Mouse (Mus musculus) hindbrain, embryonic 13.5 days (tissue): Measurements from ENCODE around the gene Baiap2. TPM values are rescaled to one million over a fixed set of nuclear protein-coding genes. Genes with fewer than 3 reads are reported as not detected.
A peak's percentile ranks its signal among the peaks of the same experiment; 100 is the strongest.

ENCODE experiments used
- ATAC-seq: fragments of 200-750 bp; cut with Nextera tagmentation; 2 replicates; pipeline ENCODE4 v1.8.0; 2017; ENCODE audit warnings: moderate TSS enrichment; ENCODE audit not compliant: low FRiP score
- H3K27ac ChIP-seq: fragments of 300-500 bp; sonication (generic); 2 replicates; pipeline ENCODE4 v1.5.1; 2015; ENCODE audit warnings: inconsistent platforms, mild to moderate bottlenecking, moderate library complexity
- H3K27me3 ChIP-seq: fragments of 300-500 bp; sonication (generic); 2 replicates; pipeline ENCODE4 v1.6.1; 2015; ENCODE audit warnings: mild to moderate bottlenecking, inconsistent platforms
- H3K36me3 ChIP-seq: fragments of 300-500 bp; sonication (generic); 2 replicates; pipeline ENCODE4 v1.6.1; 2015; ENCODE audit warnings: mild to moderate bottlenecking, inconsistent platforms
- H3K4me1 ChIP-seq: fragments of 300-500 bp; sonication (generic); replicated peaks from 2 replicates; pipeline ENCODE4 v1.6.1; 2015; ENCODE audit warnings: inconsistent platforms
- H3K4me2 ChIP-seq: fragments of 300-500 bp; sonication (generic); 2 replicates; pipeline ENCODE4 v1.6.1; 2015; ENCODE audit warnings: inconsistent platforms, mild to moderate bottlenecking, moderate library complexity
- H3K4me3 ChIP-seq: fragments of 300-500 bp; sonication (generic); 2 replicates; pipeline ENCODE4 v1.5.1; 2015; ENCODE audit warnings: mild to moderate bottlenecking, inconsistent platforms
- H3K9ac ChIP-seq: fragments of 300-500 bp; sonication (generic); 2 replicates; pipeline ENCODE4 v1.6.1; 2015; ENCODE audit warnings: mild to moderate bottlenecking, inconsistent platforms
- H3K9me3 ChIP-seq: fragments of 300-500 bp; sonication (generic); 2 replicates; pipeline ENCODE4 v1.6.1; 2016; ENCODE audit warnings: inconsistent platforms
- WGBS: fragments of 180-500 bp; shearing (Covaris S2); methylation state at CpG from one replicate; pipeline ENCODE4 v1.1.7; 2015; 5-methylcytosine and 5-hydroxymethylcytosine counted together
- polyA plus RNA-seq: library from polyadenylated mRNA; unstranded; fragments of >200 nt; fragmentation: Nextera tagmentation; extraction: Ambion mirVana; gene quantifications from 2 replicates; pipeline ENCODE4 v1.2.1, GENCODE M21; 2015

Gene Baiap2
- polyA plus RNA-seq, 1 experiment from 2014 or later, result 10.0 TPM

DNA sequence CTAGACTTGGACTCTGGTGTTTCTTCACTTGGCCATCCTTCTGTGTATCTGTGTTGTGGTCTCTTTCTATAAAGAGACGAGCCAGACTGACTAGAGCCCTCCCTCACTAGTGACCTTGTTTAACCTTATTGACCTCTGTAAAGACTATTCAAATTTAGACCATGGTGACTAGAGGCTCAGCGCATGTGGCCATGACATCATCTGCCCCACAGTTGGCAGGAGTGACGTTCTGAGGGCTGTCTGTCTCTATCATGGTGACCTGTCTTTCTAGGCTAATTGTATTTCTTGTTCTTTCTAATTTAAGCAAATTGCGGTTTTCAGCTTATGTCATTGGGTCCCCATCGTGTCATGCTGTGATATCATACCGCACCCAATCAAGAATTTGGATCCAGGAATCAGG lies 8.8 kb downstream of the Baiap2 start:
- no peak overlapping the region for H3K4me2 ChIP-seq
- WGBS, result 90% methylated on average over 6 of the region's 6 CpGs
- no peak for ATAC-seq
- H3K36me3 ChIP-seq, result no peaks in the 10 kb centered on the region
- H3K9ac ChIP-seq, result no peak overlapping the region
- H3K4me1 ChIP-seq, result peaks cover 23% of the 10 kb centered on the region
- H3K4me3 ChIP-seq, result no peak overlapping the region
- no peak overlapping the region for H3K27ac ChIP-seq
- H3K27me3 ChIP-seq, result no peaks in the 10 kb centered on the region
- no peaks in the 10 kb centered on the region for H3K9me3 ChIP-seq

DNA sequence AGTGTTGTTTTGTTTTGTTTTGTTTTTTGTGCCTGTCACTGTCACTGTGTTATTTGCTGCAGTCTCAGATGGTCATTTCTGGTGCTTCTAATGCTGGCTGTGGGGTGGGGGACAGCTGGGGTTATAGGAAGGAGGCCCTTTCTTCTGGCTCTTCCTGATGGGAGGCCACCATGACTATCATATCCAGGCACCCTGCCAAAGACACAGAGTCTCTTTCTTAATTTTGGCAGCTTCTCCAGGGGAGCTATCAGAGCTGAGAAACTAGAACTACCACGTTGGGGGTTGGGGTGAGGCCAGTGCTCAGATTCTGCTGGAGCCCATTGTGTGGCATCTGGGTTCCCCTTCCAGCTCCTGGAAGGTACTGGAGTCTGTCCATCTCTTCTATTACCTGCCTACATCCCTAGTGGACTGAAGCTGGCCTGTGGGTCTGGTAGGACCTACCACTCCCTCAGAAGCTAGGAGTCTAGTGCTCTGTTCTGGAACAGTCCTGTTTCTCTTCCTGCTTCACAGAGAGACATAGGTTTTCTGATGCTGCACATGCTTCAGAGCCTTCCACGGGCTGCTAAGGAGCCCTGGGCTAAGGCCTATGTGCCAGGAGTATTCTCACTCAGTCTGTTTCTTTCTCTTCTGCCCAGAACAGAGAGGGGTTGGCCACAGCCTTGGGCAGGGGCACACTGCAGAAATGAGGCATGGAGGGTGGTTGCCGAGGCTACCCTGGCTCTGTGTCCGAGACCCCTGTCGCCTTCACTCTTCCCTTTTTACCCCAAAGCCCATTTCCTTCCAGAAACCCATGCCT lies 10.1 kb downstream of the Baiap2 start:
- no peak overlapping the region for H3K4me2 ChIP-seq
- H3K36me3 ChIP-seq, result no peaks in the 10 kb centered on the region
- 52% methylated on average over 5 of the region's 5 CpGs for WGBS
- H3K9ac ChIP-seq, result no peak overlapping the region
- peaks cover 23% of the 10 kb centered on the region for H3K4me1 ChIP-seq
- H3K27ac ChIP-seq, result no peak overlapping the region
- no peak for ATAC-seq
- no peak overlapping the region for H3K4me3 ChIP-seq
- no peaks in the 10 kb centered on the region for H3K27me3 ChIP-seq
- H3K9me3 ChIP-seq, result no peaks in the 10 kb centered on the region

DNA sequence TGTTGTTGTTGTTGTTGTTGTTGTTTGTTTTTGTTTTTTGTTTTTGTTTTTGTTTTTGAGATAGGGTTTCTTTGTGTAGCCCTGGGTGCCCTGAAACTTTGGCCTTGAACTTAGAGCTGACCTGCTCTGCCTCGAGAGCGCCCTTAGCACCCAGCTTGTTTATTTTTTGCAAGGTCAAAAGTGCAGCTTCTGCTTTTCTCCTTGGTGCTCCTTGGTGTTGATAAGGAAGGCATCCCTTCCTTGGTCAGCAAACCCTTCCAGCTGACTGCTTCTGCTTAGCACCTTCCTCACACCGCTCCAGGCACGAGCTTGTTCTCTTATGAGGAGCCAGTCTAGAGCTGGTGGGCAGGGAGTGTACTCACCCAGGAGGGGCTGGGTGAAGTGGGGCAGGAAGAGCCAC lies 11.7 kb downstream of the Baiap2 start:
- Histone ChIP-seq H3K27ac (no peak overlapping the region), H3K27me3 (no peaks in the 10 kb centered on the region), H3K9ac (no peak overlapping the region), H3K4me2 (no peak overlapping the region), H3K4me1 (peaks cover 10% of the 10 kb centered on the region), H3K9me3 (no peaks in the 10 kb centered on the region), H3K4me3 (no peak overlapping the region), H3K36me3 (no peaks in the 10 kb centered on the region)
- no peak for ATAC-seq
- 80% methylated on average over 4 of the region's 4 CpGs for WGBS

DNA sequence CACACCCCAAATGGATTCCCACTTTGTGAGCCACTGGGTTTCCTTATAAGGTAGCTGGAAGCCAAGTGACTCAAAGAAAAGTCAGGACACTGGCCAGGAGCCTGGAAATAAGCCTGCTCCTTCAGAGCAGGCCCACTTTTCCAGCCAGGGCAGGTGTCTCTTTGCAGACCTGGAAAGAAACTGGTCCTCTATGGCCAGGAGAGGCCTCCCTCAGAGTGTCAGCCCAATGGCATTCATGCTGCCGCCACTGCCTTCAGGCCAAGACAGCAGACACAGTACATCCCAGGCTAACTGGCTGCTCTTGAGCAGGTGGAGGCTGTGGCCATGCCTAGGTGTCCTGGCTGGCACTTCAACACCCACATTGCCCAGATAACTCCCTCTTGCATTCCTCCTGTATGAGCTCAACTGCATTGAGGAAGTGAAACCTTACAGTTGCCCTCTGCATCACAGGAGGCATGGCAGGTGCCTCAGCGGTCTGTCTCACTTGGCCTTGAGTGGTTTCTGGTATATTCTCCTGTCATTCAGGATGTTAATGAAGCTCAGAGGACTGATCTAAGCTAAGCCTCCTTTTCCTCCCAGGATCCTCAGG lies 12.3 kb downstream of the Baiap2 start:
- H3K4me2 ChIP-seq, result no peak overlapping the region
- no peaks in the 10 kb centered on the region for H3K36me3 ChIP-seq
- WGBS, result 93% methylated on average over 2 of the region's 2 CpGs
- H3K27me3 ChIP-seq, result no peaks in the 10 kb centered on the region
- ATAC-seq, result no peak
- peaks cover 10% of the 10 kb centered on the region for H3K4me1 ChIP-seq
- no peak overlapping the region for H3K27ac ChIP-seq
- H3K9ac ChIP-seq, result no peak overlapping the region
- H3K9me3 ChIP-seq, result no peaks in the 10 kb centered on the region
- H3K4me3 ChIP-seq, result no peak overlapping the region

DNA sequence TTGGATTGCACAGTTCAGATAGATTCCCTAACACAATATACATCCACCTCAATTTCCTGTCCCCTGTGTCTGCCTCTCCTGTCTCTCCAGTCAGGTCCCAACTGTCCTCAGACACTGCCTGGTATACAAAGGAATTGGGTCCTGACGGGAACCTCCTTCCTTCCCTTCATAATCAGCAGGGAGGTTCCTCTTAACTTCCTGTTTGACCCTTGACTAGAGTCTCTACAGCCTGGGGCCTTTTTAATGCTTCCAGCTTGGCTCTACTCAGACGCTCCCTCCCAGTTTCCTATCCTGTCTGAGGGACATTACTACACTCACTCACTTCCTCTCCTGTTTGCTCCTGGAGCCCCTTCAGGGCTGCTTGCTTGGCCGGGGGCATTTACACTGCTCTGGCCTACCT lies 12.9 kb downstream of the Baiap2 start:
- H3K4me2 ChIP-seq, result no peak overlapping the region
- no peak overlapping the region for H3K27ac ChIP-seq
- H3K9me3 ChIP-seq, result no peaks in the 10 kb centered on the region
- no peaks in the 10 kb centered on the region for H3K27me3 ChIP-seq
- H3K9ac ChIP-seq, result no peak overlapping the region
- peaks cover 10% of the 10 kb centered on the region for H3K4me1 ChIP-seq
- no peaks in the 10 kb centered on the region for H3K36me3 ChIP-seq
- WGBS, result 78% methylated on average over 3 of the region's 3 CpGs
- ATAC-seq, result no peak
- H3K4me3 ChIP-seq, result no peak overlapping the region

DNA sequence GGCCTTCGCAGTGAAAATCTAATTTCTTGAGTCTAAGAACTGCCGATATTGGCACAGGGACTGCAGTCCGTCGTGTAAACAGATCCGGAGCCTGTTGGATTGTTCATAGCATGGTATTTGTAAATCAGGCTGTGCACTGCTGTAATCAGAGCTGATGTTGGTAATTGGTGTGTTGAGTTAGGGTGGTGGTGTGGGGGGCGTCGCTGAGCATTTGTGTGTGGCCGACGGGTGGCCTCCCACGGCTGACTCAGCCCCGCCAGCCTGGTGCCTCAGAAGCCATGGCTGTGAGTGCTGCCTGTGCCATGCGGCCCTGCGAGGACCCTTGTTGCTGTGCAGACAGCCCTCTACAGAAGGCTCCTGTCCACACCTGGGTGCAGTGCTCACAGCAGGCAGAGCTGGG lies 14.0 kb downstream of the Baiap2 start:
- no peaks in the 10 kb centered on the region for H3K9me3 ChIP-seq
- H3K27ac ChIP-seq, result no peak overlapping the region
- no peaks in the 10 kb centered on the region for H3K27me3 ChIP-seq
- ATAC-seq, result no peak
- H3K9ac ChIP-seq, result no peak overlapping the region
- no peaks in the 10 kb centered on the region for H3K36me3 ChIP-seq
- 87% methylated on average over 13 of the region's 13 CpGs for WGBS
- H3K4me3 ChIP-seq, result no peak overlapping the region
- peaks cover 10% of the 10 kb centered on the region for H3K4me1 ChIP-seq
- H3K4me2 ChIP-seq, result no peak overlapping the region

DNA sequence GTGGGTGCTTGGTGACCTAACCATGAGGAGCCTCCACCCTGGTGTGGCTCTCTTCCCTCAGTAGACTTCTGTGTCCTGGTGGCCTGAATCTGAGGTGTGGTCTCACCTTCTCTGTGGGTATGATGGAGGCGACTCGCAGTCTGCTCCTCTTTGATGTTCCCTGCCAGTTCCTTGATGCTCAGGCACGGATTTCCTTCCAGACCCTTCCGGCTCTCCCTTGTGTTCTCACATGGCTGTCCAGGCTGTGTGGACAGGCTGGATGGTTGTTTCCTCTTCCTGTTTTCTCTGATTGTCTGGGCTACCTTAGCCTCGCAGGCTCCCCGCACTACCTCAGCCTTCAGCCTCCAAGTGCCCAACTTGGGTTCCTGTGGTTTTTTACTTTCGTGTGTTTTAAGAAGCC lies 16.3 kb downstream of the Baiap2 start:
- H3K27ac ChIP-seq, result no peak overlapping the region
- no peaks in the 10 kb centered on the region for H3K36me3 ChIP-seq
- no peaks in the 10 kb centered on the region for H3K27me3 ChIP-seq
- WGBS, result 88% methylated on average over 7 of the region's 7 CpGs
- no peak overlapping the region for H3K4me3 ChIP-seq
- ATAC-seq, result no peak
- H3K4me2 ChIP-seq, result no peak overlapping the region
- no peaks in the 10 kb centered on the region; the same call in 1 of the 2 replicates for H3K4me1 ChIP-seq
- no peaks in the 10 kb centered on the region for H3K9me3 ChIP-seq
- H3K9ac ChIP-seq, result no peak overlapping the region

DNA sequence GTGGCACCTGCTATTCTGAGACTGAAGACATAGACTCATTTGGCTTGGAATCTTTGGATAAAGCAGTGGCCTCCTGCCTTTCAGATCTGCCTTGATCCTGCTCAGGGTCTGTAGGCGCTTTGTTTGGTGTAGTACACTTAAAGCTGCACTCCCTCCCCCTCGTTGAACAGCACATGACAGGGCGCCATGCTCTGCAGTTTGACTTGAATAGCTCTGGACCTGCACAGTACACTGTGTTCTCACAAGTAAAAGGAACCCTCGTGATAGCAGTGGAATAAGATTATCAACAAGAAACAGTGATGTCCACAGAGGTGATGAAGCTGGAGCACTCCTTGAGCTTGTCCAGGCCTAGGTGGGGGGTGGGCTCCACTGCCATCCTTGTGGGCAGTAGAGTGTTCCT lies 17.2 kb downstream of the Baiap2 start:
- H3K4me2 ChIP-seq, result no peak overlapping the region
- no peak for ATAC-seq
- no peak overlapping the region for H3K27ac ChIP-seq
- H3K4me1 ChIP-seq, result peaks cover under 1% of the 10 kb centered on the region
- no peaks in the 10 kb centered on the region for H3K9me3 ChIP-seq
- no peak overlapping the region for H3K4me3 ChIP-seq
- H3K27me3 ChIP-seq, result no peaks in the 10 kb centered on the region
- no peaks in the 10 kb centered on the region for H3K36me3 ChIP-seq
- H3K9ac ChIP-seq, result no peak overlapping the region
- 88% methylated on average over 4 of the region's 4 CpGs for WGBS

DNA sequence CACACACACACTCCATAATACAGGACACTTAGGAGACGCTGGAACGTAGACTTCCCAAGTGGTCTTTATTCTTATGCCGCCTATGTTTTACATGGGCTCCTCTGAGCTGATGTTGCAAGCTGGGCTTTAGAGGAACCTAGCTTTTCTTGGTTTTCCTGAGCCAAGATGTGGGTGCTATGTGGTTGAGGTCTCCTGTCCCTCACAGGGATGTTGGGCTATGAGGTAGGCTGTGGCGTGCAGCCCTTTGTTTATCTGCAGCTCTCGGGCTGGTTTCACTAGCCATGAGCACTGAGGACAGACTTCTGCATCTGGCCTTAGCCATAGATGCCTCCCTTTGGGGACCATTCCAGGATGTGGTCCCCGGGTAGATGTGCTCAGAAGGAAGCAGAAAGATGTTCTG lies 18.1 kb downstream of the Baiap2 start:
- ATAC-seq, result no peak
- peaks cover 10% of the 10 kb centered on the region for H3K4me1 ChIP-seq
- no peaks in the 10 kb centered on the region for H3K36me3 ChIP-seq
- WGBS, result 96% methylated on average over 6 of the region's 6 CpGs
- no peak overlapping the region for H3K4me3 ChIP-seq
- no peak overlapping the region for H3K4me2 ChIP-seq
- no peak overlapping the region for H3K9ac ChIP-seq
- H3K27ac ChIP-seq, result no peak overlapping the region
- no peaks in the 10 kb centered on the region for H3K9me3 ChIP-seq
- no peaks in the 10 kb centered on the region for H3K27me3 ChIP-seq

DNA sequence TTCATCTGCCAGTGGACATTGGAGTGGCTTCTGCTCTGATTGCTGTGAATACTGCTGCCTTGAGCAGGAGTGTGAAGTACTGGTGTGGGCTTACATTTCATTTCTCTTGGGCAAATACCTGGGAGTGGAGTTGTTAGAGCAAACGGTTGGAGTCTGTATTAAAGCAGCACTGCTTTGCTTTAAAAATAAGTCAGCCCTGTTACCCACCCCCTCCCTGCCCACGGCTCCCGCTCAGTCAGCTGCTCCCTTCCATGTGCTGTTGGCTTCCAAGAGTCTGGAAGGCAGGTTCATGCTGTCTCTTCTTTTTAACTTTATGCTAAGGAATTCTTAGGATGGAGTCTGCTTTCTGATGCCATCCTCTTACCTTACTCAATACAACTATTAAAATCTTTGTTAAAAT lies 18.9 kb downstream of the Baiap2 start:
- WGBS, result 86% methylated on average over 3 of the region's 3 CpGs
- ATAC-seq, result no peak
- H3K4me3 ChIP-seq, result no peak overlapping the region
- peaks cover 16% of the 10 kb centered on the region for H3K4me1 ChIP-seq
- H3K36me3 ChIP-seq, result no peaks in the 10 kb centered on the region
- H3K4me2 ChIP-seq, result no peak overlapping the region
- no peaks in the 10 kb centered on the region for H3K9me3 ChIP-seq
- no peaks in the 10 kb centered on the region for H3K27me3 ChIP-seq
- no peak overlapping the region for H3K27ac ChIP-seq
- no peak overlapping the region for H3K9ac ChIP-seq

DNA sequence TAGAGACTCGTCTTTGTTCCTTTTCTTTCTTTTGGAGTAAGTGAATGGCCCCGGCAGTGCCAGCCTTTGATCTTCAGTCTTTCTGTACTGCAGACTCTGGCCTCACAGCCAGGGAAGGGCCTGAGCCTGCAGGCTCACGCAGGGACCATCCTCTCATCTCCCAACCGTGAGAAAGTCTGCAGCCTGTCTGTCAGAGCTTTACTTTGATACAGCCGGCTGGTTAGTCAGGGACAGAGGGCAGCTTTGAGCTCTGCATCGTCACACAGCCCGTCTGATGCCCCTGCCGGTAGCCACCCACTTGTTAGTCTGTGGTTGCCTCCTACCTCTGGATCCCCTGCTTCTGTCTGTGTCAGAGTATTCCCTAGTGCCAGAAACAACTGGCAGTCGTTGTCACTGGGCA lies 22.5 kb downstream of the Baiap2 start:
- Histone ChIP-seq H3K4me1 (peaks cover 26% of the 10 kb centered on the region), H3K27me3 (no peaks in the 10 kb centered on the region), H3K9me3 (no peaks in the 10 kb centered on the region), H3K4me2 (no peak overlapping the region), H3K27ac (no peak overlapping the region), H3K36me3 (no peaks in the 10 kb centered on the region), H3K9ac (peak overlapping the region; percentile 20), H3K4me3 (no peak overlapping the region)
- 7% methylated on average over 9 of the region's 9 CpGs for WGBS
- no peak for ATAC-seq

DNA sequence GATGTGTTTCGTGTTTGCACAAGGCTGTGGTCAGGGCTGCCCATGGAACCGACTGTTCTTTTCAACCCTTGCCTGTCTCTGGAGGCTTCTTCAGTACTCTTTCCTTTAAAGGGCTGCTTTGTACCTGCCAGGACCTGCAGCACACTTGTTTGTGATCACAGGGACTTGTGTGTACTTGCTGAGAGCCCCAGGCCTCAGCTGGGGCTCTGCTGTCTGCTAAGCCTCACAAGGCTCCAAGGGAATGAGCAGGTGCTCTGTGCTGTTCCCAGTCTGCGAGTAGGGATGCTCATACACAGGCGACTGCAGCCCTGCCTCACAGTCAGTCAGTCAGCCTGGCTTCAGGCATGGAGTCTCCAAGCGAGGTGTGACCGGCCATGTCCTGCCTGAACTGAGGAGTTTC lies 23.7 kb downstream of the Baiap2 start:
- H3K9ac ChIP-seq, result no peak overlapping the region
- H3K27ac ChIP-seq, result no peak overlapping the region
- H3K4me2 ChIP-seq, result no peak overlapping the region

DNA sequence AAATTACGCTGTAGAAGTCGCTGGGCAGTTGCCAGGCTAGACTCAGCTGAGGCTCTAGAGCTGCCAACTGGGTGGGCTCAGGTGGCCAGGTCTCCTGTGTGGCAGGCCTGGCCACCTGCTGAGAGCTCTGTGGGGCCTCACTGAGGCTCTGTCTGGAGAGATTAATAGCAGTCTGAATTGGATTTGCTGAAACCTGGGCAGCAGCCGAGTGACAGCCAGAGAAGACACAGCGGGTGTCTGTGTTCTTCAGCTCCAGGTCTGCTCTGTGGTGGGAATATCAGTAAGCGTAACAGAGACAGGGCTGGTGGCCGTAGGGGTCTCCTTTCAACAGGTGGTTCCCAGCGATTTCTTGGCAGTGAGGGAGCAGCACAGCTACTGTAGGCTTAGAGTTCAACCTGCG lies 24.8 kb downstream of the Baiap2 start:
- H3K36me3 ChIP-seq, result no peaks in the 10 kb centered on the region
- 74% methylated on average over 8 of the region's 8 CpGs for WGBS
- no peaks in the 10 kb centered on the region for H3K27me3 ChIP-seq
- no peak overlapping the region for H3K4me2 ChIP-seq
- no peak overlapping the region for H3K9ac ChIP-seq
- H3K27ac ChIP-seq, result no peak overlapping the region
- ATAC-seq, result no peak
- H3K4me1 ChIP-seq, result peaks cover 45% of the 10 kb centered on the region
- H3K9me3 ChIP-seq, result no peaks in the 10 kb centered on the region
- no peak overlapping the region for H3K4me3 ChIP-seq

More for the DNA sequence above, 23.7 kb downstream of the Baiap2 start:
- no peak for ATAC-seq
- no peaks in the 10 kb centered on the region for H3K27me3 ChIP-seq
- H3K36me3 ChIP-seq, result no peaks in the 10 kb centered on the region
- H3K9me3 ChIP-seq, result no peaks in the 10 kb centered on the region
- 89% methylated on average over 6 of the region's 6 CpGs for WGBS
- H3K4me3 ChIP-seq, result no peak overlapping the region
- peaks cover 38% of the 10 kb centered on the region for H3K4me1 ChIP-seq
